Mouse (Mus musculus) ovary, adult 2 months (tissue): ENCODE measurements around the gene Hist1h2bg. TPM values are rescaled to one million over a fixed set of nuclear protein-coding genes. Genes with fewer than 3 reads are reported as not detected.

Source experiments
- polyA plus RNA-seq: library from polyadenylated mRNA; depleted of rRNA; stranded (reverse); fragments of >200 nt; gene quantifications from 2 replicates; pipeline ENCODE4 v1.2.3, GENCODE M21; 2012; rRNA removed

The Hist1h2bg gene
- 52.2 and 87.2 TPM in 2 replicates for polyA plus RNA-seq

GRCm38 (mm10) chr13:23571022-23571503 is at the start of gene Hist1h2bg, which contains the start of gene Hist1h2ae:
TSS of gene Hist1h2bg (plus strand) at chr13:23571396.
TSS of gene Hist1h2ae (minus strand) at chr13:23571220.

DNA sequence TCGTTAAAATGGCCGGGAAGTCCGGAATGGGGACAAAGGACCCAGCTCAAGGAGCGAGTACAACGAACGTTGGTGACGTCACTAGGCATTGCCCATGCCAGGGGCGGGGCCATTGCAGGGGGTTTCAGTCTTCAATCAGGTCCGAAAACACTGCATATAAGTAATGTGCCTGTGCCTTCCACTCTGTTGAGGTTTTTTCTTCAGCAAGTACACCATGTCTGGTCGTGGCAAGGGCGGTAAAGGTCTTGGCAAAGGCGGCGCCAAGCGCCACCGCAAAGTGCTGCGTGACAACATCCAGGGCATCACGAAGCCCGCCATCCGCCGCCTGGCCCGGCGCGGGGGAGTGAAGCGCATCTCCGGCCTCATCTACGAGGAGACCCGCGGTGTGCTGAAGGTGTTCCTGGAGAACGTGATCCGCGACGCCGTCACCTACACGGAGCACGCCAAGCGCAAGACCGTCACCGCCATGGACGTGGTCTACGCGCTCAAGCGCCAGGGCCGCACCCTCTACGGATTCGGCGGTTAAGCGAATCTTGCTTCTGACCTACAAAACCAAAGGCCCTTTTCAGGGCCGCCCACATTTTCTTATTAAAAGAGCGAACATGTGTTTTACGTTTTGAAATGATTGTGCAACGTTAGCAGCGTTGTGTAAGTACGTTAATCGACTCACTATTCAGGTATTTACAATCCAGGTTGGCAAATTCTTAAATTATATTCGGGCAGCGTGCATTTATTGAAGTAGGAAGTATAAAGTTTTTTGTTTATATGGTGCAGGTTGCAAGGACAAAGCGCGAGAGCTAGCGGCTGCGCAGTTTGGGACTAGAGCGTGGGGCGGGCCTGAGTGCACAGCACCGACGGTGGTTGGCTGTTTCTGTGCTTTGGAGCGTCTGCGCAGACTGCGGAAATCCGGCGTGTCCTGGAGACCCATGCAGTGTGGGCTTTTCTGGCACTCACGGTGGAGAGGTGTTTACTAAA is 40.0 kb upstream of the Hist1h2bg start, which contains the start of gene Hist1h4h:
Hist1h4h (plus strand) TSS at position 150 of the 975 bp plus-strand sequence.

DNA sequence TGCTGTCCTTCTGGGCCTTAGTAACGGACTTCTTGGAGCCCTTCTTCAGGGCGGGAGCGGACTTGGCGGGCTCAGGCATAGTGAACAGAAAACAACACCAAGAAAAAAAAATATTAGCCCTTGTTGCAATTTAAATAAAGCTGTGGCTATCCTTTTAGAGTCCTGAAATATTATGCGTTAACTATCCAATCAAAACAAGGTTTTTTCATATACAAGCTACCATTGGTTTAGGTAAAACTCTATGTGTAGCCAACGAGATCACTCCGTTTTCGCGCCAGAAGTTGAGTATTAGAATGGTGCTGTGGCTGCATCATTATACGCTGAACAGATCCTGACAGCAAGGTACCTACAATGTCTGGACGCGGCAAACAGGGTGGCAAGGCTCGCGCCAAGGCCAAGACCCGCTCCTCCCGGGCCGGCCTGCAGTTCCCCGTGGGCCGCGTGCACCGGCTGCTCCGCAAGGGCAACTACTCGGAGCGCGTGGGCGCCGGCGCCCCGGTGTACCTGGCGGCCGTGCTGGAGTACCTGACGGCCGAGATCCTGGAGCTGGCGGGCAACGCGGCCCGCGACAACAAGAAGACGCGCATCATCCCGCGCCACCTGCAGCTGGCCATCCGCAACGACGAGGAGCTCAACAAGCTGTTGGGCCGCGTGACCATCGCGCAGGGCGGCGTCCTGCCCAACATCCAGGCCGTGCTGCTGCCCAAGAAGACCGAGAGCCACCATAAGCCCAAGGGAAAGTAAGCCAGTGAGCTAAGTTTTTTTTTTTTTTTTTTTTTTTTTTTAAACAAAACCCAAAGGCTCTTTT is 37.4 kb upstream of the Hist1h2bg start, which contains the start of gene Hist1h2af:
Hist1h2af (plus strand) TSS at position 347 of the 808 bp plus-strand sequence.

DNA sequence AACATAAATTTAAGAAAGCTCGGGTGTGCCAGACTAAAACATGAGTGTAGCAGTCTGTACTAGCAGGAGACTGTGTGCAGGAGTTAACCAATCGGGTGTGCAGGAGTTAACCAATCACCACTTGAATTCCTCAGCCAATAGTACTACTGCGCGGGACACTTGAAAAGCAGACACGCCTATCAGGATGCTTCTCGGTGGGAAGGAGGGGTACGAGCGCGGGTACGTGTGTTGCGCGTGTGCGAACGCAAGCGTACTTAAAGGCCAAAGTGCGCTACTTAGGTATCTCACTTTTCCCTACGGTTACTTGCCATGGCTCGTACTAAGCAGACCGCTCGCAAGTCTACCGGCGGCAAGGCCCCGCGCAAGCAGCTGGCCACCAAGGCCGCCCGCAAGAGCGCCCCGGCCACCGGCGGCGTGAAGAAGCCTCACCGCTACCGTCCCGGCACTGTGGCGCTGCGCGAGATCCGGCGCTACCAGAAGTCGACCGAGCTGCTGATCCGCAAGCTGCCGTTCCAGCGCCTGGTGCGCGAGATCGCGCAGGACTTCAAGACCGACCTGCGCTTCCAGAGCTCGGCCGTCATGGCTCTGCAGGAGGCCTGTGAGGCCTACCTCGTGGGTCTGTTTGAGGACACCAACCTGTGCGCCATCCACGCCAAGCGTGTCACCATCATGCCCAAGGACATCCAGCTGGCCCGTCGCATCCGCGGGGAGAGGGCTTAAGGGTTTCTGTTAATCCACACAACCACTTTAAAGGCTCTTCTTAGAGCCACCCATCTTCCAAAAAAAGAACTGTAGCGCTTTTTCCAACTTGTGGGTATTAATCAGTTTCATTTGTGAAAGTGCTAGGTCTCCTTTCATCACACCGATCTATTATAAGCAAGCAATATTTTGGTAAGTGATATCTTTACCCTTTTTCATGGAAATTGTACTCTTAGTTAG is 35.8 kb upstream of the Hist1h2bg start, which contains the start of gene Hist1h3g:
Hist1h3g (plus strand) TSS at position 286 of the 939 bp plus-strand sequence.

DNA sequence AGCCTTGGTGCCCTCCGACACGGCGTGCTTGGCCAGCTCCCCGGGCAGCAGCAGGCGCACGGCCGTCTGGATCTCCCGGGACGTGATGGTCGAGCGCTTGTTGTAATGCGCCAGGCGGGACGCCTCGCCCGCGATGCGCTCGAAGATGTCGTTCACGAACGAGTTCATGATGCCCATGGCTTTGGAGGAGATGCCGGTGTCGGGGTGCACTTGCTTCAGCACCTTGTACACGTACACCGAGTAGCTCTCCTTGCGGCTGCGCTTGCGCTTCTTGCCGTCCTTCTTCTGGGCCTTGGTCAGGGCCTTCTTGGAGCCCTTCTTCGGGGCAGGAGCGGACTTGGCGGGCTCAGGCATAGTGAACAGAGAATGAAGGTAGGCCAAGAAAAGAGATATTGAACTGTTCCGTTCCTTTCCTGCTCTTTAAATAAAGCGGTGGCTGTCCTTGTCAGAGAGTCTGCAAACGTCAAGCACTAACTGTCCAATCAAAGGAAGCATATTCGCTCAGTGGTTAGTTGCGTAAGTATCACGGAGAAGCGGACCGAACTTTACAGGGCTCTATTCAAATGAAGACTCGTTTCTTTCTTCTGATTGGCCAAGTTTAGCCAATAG is 28.1 kb upstream of the Hist1h2bg start, which contains the start of gene Hist1h2bh:
Hist1h2bh (minus strand) TSS at position 394 of the 609 bp plus-strand sequence.

DNA sequence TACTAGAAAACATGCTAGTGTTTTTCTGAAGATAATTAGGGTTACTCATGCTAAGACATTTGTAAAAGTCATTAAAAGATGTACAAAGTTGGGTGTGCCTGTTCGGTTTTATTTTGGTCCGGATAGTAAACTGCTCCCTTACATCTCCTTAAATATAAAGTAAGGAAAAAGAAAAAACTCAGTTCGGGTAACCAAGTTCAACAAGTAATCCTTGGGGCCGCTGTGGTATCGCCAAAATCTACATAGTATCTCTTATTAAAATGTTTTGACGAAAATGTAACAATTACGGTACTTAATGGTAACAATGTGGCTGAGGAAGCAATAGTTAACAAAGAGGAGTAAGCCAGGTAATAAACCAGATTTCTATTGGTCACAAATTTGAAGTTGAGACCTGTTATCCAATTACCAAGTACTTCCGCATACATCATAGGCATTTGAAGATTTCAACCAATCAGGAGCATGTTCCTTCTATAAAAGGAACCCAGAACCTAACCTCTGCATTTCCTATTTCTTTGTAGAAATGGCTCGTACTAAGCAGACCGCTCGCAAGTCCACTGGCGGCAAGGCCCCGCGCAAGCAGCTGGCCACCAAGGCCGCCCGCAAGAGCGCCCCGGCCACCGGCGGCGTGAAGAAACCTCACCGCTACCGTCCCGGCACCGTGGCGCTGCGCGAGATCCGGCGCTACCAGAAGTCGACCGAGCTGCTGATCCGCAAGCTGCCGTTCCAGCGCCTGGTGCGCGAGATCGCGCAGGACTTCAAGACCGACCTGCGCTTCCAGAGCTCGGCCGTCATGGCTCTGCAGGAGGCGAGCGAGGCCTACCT is 27.0 kb upstream of the Hist1h2bg start, which contains the start of gene Hist1h3f:
Hist1h3f (plus strand) TSS at position 88 of the 822 bp plus-strand sequence.

GRCm38 (mm10) chr13:23551146-23551834 is 19.9 kb upstream of the Hist1h2bg start, which contains the start of gene Hist1h4f:
TSS of gene Hist1h4f (minus strand) at chr13:23551648.

GRCm38 (mm10) chr13:23552962-23553361 is 18.2 kb upstream of the Hist1h2bg start, which contains the start of gene Hist1h1d:
TSS of gene Hist1h1d (plus strand) at chr13:23553262.

DNA sequence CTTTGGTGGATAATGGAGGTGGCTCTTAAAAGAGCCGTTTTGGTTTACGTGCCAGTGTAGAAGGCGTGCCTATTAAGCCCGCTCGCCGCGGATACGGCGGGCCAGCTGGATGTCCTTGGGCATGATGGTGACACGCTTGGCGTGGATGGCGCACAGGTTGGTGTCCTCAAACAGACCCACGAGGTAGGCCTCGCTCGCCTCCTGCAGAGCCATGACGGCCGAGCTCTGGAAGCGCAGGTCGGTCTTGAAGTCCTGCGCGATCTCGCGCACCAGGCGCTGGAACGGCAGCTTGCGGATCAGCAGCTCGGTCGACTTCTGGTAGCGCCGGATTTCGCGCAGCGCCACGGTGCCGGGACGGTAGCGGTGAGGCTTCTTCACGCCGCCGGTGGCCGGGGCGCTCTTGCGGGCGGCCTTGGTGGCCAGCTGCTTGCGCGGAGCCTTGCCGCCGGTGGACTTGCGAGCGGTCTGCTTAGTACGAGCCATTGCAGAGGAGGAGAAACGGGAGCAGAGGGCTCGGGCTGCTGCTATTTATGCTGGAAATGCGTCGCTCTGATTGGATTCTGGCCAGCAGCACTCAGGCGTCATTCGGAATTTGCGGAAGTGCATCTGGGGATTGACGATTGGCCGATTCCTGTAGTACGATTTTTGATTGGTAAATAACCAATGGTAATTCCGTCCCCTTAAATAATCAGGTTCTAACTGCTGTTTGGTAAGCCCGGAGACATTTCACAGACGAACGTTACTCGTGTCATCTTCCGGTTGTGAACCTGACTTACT is 9.1 kb upstream of the Hist1h2bg start, which contains the start of gene Hist1h3e:
Hist1h3e (minus strand) TSS at position 487 of the 777 bp plus-strand sequence.

DNA sequence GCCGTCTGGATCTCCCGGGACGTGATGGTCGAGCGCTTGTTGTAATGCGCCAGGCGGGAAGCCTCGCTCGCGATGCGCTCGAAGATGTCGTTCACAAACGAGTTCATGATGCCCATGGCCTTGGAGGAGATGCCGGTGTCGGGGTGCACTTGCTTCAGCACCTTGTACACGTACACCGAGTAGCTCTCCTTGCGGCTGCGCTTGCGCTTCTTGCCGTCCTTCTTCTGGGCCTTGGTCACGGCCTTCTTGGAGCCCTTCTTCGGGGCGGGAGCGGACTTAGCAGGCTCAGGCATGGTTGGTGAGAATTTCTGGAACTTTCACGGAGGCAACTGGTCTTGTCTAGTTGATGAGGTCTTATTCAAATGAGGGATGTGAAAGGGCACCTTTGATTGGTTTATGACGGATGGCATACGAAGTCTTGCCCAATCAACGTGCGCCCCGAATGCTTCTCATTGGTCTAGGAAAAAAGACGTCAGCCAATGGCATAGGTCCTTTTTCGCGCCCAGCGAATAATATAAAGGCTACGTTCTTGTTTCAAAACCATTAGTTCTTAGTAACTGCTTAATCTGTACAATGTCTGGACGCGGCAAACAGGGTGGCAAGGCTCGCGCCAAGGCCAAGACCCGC is 2.8 kb downstream of the Hist1h2bg start, which contains the start of the genes Hist1h2bf and Hist1h2ad:
Hist1h2bf (minus strand) TSS at position 299 of the 627 bp plus-strand sequence.
Hist1h2ad (plus strand) TSS at position 484 of the 627 bp plus-strand sequence.

DNA sequence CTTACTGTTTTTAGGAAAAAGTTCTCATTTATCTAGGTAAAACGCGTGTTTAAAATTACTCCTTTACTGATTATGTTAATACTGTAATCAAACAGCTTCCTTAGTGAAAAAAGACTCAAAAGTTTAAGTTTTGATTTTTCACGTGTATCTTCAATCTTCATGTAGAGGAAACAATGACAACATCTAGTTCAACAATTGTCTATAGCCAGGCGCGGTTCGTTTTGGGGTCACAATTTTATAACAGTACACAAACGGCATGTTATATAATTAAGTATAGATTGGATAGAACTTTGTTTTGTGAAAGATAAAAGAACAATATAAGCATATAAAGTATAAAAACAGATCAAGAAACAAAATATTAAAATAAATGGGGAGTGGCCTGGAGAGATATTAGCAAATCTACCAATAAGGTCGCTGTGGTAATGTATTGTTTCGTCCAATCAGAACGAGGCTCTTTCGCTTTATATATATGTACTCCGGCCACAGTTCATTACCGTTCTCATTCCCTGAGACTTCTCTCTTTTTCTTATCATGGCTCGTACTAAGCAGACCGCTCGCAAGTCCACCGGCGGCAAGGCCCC is 4.2 kb downstream of the Hist1h2bg start, which contains the start of gene Hist1h3d:
Hist1h3d (plus strand) TSS at position 493 of the 581 bp plus-strand sequence.

GRCm38 (mm10) chr13:23581408-23582218 is 10.4 kb downstream of the Hist1h2bg start, which contains the start of gene Hist1h4d:
TSS of gene Hist1h4d (plus strand) at chr13:23581598.

GRCm38 (mm10) chr13:23620733-23621531 is 49.7 kb downstream of the Hist1h2bg start, which contains the start of gene Hist1h2be:
TSS of gene Hist1h2be (minus strand) at chr13:23621124.

